Mouse (Mus musculus) kidney, adult 8-10 months (tissue): ENCODE data around the gene Cxadr.

Source experiments
- DNase-seq, 2 experiments: peaks; one replicate each; pipeline ENCODE4 v3.0.0; 2022

The Cxadr gene

GRCm38 (mm10) chr16:78372786-78373185 is 71.5 kb downstream of the Cxadr start:
- DNase-seq: no peak

GRCm38 (mm10) chr16:78373743-78374142 is 72.5 kb downstream of the Cxadr start:
- DNase-seq: no peak

- DNase-seq: peak in 1 of 2 experiments; percentile 3
Observed at GRCm38 (mm10) chr16:78375222-78375621, 73.9 kb downstream of the Cxadr start.

- peak; percentile 10 to 24 for DNase-seq
Observed at GRCm38 (mm10) chr16:78375821-78376691, 74.8 kb downstream of the Cxadr start.

- peak; percentile 79 to 81 for DNase-seq
Observed at GRCm38 (mm10) chr16:78376745-78377570, 75.7 kb downstream of the Cxadr start, which contains the start of gene Btg3. TSS of gene Btg3 (minus strand) at chr16:78377192.

GRCm38 (mm10) chr16:78378493-78378892 is 77.2 kb downstream of the Cxadr start:
- DNase-seq: no peak

- no peak for DNase-seq
Observed at GRCm38 (mm10) chr16:78389122-78389521, 87.8 kb downstream of the Cxadr start.

GRCm38 (mm10) chr16:78389986-78390385 is 88.7 kb downstream of the Cxadr start:
- DNase-seq: no peak

- DNase-seq: no peak
Observed at GRCm38 (mm10) chr16:78391354-78391753, 90.1 kb downstream of the Cxadr start.

GRCm38 (mm10) chr16:78398734-78399133 is 97.4 kb downstream of the Cxadr start:
- DNase-seq: no peak

GRCm38 (mm10) chr16:78399423-78399822 is 98.1 kb downstream of the Cxadr start:
- DNase-seq: no peak

- no peak for DNase-seq
Observed at GRCm38 (mm10) chr16:78402316-78402715, 101.0 kb downstream of the Cxadr start.

GRCm38 (mm10) chr16:78406657-78407056 is 105.4 kb downstream of the Cxadr start:
- DNase-seq: no peak

GRCm38 (mm10) chr16:78407855-78408254 is 106.6 kb downstream of the Cxadr start:
- DNase-seq: no peak
